Mouse (Mus musculus): ENCODE results near the gene Trpv2. TPM values are rescaled to one million over a fixed set of nuclear protein-coding genes. Genes with fewer than 3 reads are reported as not detected.

The Trpv2 gene
- polyA plus RNA-seq, 1 experiment from 2014 or later: 13.4 TPM

DNA sequence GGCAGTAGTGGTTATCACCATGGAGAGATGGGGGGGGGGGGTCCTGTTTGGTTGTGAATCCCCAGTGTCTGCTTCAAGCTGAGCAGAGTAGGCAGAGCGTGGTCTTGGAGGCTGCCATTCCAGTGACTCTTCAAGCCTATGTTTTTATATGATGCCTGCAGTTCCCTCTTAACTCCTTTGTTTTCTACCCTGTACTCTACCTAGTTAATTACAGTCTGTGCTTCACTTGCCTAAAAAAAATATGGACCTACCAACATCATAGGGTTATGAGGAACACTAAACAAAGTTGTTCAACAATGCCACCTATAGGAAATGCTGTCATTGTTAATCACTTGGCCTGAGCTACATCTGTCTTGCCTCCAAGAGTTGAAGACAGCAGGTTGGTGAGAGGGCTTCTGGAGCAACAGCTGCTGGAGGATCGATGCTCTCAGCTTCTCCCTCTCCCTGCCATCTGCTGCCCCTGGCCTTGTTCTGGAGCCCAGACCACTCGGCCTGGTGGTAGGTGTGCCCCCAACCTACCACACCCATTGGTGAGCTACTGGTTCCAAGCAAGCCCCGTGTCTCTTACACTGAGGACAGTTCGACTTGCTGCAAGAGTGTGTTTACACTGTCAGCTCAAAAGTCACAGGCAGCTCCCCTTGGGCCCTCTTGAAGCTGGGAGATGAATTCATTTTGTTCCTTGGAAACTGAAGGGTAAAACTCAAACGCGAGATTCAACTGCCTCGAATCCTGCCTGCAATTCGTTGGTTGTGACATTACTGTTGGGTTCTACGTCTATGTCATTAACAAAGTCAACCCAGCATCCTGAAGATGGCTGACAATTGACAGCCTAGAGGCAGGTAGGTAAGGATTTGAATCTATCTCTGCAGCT lies 32.2 kb downstream of the Trpv2 start:
- Histone ChIP-seq H3K36me3 (peaks cover 21% of the 10 kb centered on the region), H3K4me1 (peaks cover 14% of the 10 kb centered on the region; the same call in 1 of the 2 replicates), H3K9ac (no peak overlapping the region), H3K27ac (peak overlapping the region; percentile 21; the same call in 1 of the 2 replicates), H3K9me3 (no peaks in the 10 kb centered on the region), H3K27me3 (replicated peaks) (no peaks in the 10 kb centered on the region), H3K4me2 (no peak overlapping the region), H3K4me3 (replicated peaks) (no peak overlapping the region)
- WGBS: 50% methylated on average over 10 of the region's 10 CpGs
- no peak for ATAC-seq (ENCODE audit: insufficient read depth, low FRiP score, low read depth)

DNA sequence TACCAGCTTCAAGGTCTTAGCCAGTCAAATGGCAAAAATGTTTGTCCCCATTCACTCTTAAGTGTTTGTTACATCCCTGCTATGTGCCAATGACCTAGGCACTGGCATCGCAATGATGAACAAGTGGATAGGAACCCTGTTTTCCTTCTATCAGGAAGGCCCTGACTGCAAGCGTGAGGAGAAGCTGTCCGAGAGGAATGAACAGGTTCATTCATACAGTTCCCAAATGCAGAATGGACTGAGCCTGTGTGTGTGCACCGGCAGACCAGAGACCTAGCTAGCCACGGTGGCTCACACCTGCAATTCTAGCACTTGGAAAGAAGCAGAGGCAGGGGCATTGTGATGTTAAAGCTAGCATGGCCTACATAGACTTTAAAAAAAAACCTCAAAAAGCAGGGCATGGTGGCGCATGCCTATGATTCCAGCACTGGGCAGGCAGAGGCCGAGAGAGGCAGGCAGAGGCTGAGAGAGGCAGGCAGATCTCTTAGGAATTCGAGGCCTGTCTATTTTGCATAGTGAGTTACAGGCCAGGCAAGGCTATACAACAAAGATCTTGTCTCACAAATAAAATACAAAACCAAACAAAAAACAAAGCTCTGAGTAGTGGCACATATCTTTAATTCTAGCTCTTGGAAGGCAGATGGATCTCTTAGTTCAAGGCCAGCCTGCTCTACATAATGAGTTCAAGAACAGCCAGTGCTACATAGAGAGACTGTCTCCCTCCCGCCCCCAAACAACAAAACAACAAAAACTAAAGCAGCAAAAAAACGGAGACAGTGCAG lies 33.1 kb downstream of the Trpv2 start:
- no peak overlapping the region for H3K9ac ChIP-seq
- 68% methylated on average over 10 of the region's 10 CpGs for WGBS
- no peak for ATAC-seq (ENCODE audit: insufficient read depth, low FRiP score, low read depth)
- no peak overlapping the region for H3K4me3 ChIP-seq (replicated peaks)
- 0 out of 2 replicates have a peak overlapping the region, but pooled peaks have one; percentile 3 for H3K27ac ChIP-seq
- H3K36me3 ChIP-seq: peaks cover 21% of the 10 kb centered on the region
- no peaks in the 10 kb centered on the region for H3K9me3 ChIP-seq
- H3K4me2 ChIP-seq: no peak overlapping the region
- H3K27me3 ChIP-seq (replicated peaks): no peaks in the 10 kb centered on the region
- peaks cover 8% of the 10 kb centered on the region; the same call in 1 of the 2 replicates for H3K4me1 ChIP-seq

- no peak overlapping the region for H3K4me2 ChIP-seq
- no peak overlapping the region for H3K4me3 ChIP-seq (replicated peaks)
- H3K27me3 ChIP-seq (replicated peaks): no peaks in the 10 kb centered on the region
- peaks cover 21% of the 10 kb centered on the region for H3K36me3 ChIP-seq
- H3K4me1 ChIP-seq: peaks cover 8% of the 10 kb centered on the region; the same call in 1 of the 2 replicates
- ATAC-seq (ENCODE audit: insufficient read depth, low FRiP score, low read depth): no peak
- H3K9ac ChIP-seq: no peak overlapping the region
- no peak overlapping the region for H3K27ac ChIP-seq
- 92% methylated on average over 1 of the region's 1 CpGs for WGBS
- no peaks in the 10 kb centered on the region for H3K9me3 ChIP-seq
These were observed 33.6 kb downstream of the Trpv2 start for GRCm38 (mm10) chr11:62607952-62608201.

DNA sequence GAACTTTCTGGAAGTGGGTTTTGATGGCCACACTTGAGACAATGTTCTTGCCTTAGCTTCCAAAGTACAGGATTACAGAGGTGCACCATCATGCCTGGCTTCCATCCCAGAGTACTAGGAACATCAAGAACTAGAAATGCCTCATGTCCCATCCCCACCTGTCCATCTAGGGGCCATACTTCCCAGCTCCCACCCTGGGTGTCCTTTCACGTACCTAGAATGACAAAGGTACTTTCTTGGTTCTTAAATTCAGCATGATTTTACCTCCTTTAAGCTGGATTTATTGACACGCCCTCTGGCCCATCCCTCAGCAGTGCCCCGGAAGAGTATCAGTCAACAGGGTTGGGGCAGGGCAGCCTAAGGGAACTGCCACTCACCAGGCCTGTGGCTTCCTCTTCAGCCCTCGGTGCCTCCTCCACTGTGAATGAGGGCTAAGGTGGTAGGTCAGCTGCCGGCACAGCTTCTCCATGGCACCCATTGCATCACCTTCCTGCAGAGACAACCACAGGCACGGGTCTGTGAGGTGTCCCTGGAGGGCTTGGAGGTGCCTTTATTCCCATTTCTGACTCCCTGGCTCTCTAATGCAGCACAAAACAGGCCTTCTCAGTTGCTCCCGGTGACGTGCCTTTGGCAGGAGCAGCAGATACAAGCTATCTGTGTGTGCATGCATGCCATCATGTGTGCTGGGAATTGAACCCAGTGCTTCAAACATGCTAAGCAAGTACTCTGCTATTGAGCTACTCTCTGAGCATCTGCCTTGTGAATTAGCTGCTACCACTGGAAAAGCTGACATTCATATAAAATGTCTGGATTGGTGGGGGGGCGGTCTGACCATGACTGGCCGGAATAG lies 34.8 kb downstream of the Trpv2 start:
- H3K9me3 ChIP-seq: no peaks in the 10 kb centered on the region
- ATAC-seq (ENCODE audit: insufficient read depth, low FRiP score, low read depth): no peak
- peaks cover 21% of the 10 kb centered on the region for H3K36me3 ChIP-seq
- H3K9ac ChIP-seq: no peak overlapping the region
- peaks cover 9% of the 10 kb centered on the region; the same call in 1 of the 2 replicates for H3K4me1 ChIP-seq
- H3K27ac ChIP-seq: no peak overlapping the region
- no peak overlapping the region for H3K4me2 ChIP-seq
- no peaks in the 10 kb centered on the region for H3K27me3 ChIP-seq (replicated peaks)
- WGBS: 69% methylated on average over 10 of the region's 10 CpGs
- H3K4me3 ChIP-seq (replicated peaks): no peak overlapping the region

- Histone ChIP-seq H3K27ac (no peak overlapping the region), H3K27me3 (replicated peaks) (no peaks in the 10 kb centered on the region), H3K9ac (no peak overlapping the region), H3K36me3 (peaks cover 10% of the 10 kb centered on the region), H3K4me2 (no peak overlapping the region), H3K4me3 (replicated peaks) (no peak overlapping the region), H3K4me1 (peaks cover 7% of the 10 kb centered on the region; the same call in 1 of the 2 replicates), H3K9me3 (no peaks in the 10 kb centered on the region)
- ATAC-seq (ENCODE audit: insufficient read depth, low FRiP score, low read depth): no peak
- WGBS: 81% methylated on average over 6 of the region's 6 CpGs
These were observed 36.0 kb downstream of the Trpv2 start for GRCm38 (mm10) chr11:62610304-62610703.

GRCm38 (mm10) chr11:62612604-62613003 lies 38.3 kb downstream of the Trpv2 start:
- H3K27me3 ChIP-seq (replicated peaks): no peaks in the 10 kb centered on the region
- H3K4me2 ChIP-seq: no peak overlapping the region
- no peaks in the 10 kb centered on the region for H3K36me3 ChIP-seq
- 0 out of 2 replicates have a peak, but pooled peaks cover 7% of the 10 kb centered on the region for H3K4me1 ChIP-seq
- no peak overlapping the region for H3K27ac ChIP-seq
- no peak overlapping the region for H3K9ac ChIP-seq
- no peak overlapping the region for H3K4me3 ChIP-seq (replicated peaks)
- 83% methylated on average over 10 of the region's 10 CpGs for WGBS
- ATAC-seq (ENCODE audit: insufficient read depth, low FRiP score, low read depth): no peak
- H3K9me3 ChIP-seq: no peaks in the 10 kb centered on the region

- Histone ChIP-seq H3K4me2 (peak overlapping the region; percentile 45), H3K9ac (0 out of 2 replicates have a peak overlapping the region, but pooled peaks have one; percentile 11), H3K27me3 (replicated peaks) (no peaks in the 10 kb centered on the region), H3K36me3 (no peaks in the 10 kb centered on the region), H3K27ac (0 out of 2 replicates have a peak overlapping the region, but pooled peaks have one; percentile 18), H3K9me3 (no peaks in the 10 kb centered on the region), H3K4me1 (0 out of 2 replicates have a peak, but pooled peaks cover 7% of the 10 kb centered on the region), H3K4me3 (replicated peaks) (peak overlapping the region; percentile 8; the same call in 1 of the 2 replicates)
- 21% methylated on average over 19 of the region's 19 CpGs for WGBS
- peak; percentile 87 for ATAC-seq (ENCODE audit: insufficient read depth, low FRiP score, low read depth)
These were observed 39.5 kb downstream of the Trpv2 start for GRCm38 (mm10) chr11:62613657-62614365.

DNA sequence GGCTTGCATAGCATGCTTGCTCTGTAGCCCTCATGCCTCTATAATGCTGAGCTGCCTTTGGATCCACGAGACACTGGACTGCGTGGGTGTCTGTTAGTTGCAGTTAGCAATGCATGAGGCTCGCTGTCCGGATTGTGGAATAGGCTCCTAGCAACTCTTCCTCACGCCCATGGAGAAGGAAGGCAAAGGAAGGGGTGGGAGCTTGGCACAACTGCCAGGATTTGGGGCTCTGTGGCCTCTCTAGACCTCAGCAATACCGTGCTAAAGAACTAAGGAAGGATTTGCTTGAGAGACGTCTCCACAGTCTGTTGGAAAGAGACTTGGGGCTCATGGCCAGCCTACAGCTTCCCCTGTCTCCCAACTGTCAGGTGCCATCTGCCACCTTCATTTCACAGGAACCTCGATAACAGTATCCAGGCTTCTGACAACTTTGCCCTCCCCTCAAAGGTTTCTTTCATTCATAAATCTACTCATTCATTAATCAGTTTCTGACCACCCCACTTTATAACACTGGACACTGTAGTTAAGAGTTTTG lies 40.7 kb downstream of the Trpv2 start:
- Histone ChIP-seq H3K4me1 (0 out of 2 replicates have a peak, but pooled peaks cover 7% of the 10 kb centered on the region), H3K4me3 (replicated peaks) (no peak overlapping the region), H3K27me3 (replicated peaks) (no peaks in the 10 kb centered on the region), H3K4me2 (no peak overlapping the region), H3K27ac (no peak overlapping the region), H3K9ac (no peak overlapping the region), H3K36me3 (peaks cover 5% of the 10 kb centered on the region; the same call in 1 of the 2 replicates), H3K9me3 (no peaks in the 10 kb centered on the region)
- 83% methylated on average over 8 of the region's 8 CpGs for WGBS
- no peak for ATAC-seq (ENCODE audit: insufficient read depth, low FRiP score, low read depth)

- no peak overlapping the region for H3K4me3 ChIP-seq (replicated peaks)
- H3K27me3 ChIP-seq (replicated peaks): no peaks in the 10 kb centered on the region
- H3K4me1 ChIP-seq: 0 out of 2 replicates have a peak, but pooled peaks cover 7% of the 10 kb centered on the region
- peaks cover 5% of the 10 kb centered on the region; the same call in 1 of the 2 replicates for H3K36me3 ChIP-seq
- no peak for ATAC-seq (ENCODE audit: insufficient read depth, low FRiP score, low read depth)
- H3K9ac ChIP-seq: no peak overlapping the region
- H3K4me2 ChIP-seq: no peak overlapping the region
- H3K27ac ChIP-seq: no peak overlapping the region
- no peaks in the 10 kb centered on the region for H3K9me3 ChIP-seq
- WGBS: 92% methylated on average over 4 of the region's 4 CpGs
These were observed 41.2 kb downstream of the Trpv2 start for GRCm38 (mm10) chr11:62615456-62615855.

DNA sequence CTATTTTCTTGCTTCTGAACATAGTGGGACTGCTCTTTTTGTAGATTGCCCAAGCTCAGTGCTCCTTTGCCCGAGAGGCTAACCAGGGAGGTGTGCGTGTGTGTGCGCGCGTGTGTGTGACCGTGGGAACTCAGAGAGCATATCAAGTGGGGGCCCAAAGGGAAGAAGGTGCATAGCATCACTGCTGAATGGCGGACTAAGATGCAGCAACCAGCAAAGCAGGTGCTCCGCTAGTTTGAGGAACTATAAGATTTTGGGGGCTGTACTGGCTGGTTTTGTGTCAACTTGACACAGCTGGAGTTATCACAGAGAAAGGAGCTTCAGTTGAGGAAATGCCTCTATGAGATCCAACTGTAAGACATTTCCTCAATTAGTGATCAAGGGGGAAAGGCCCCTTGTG lies 46.8 kb downstream of the Trpv2 start:
- ATAC-seq (ENCODE audit: insufficient read depth, low FRiP score, low read depth): no peak
- 92% methylated on average over 8 of the region's 8 CpGs for WGBS
- Histone ChIP-seq H3K4me1 (peaks cover 7% of the 10 kb centered on the region), H3K9ac (no peak overlapping the region), H3K36me3 (peaks cover 5% of the 10 kb centered on the region; the same call in 1 of the 2 replicates), H3K27me3 (replicated peaks) (no peaks in the 10 kb centered on the region), H3K4me3 (replicated peaks) (no peak overlapping the region), H3K27ac (no peak overlapping the region), H3K4me2 (no peak overlapping the region), H3K9me3 (no peaks in the 10 kb centered on the region)
